Mouse (Mus musculus) CH12F3 (cell line): ENCODE results near the gene Sco2.

ENCODE experiments used
- in situ Hi-C: fragments of 300-500 bp; cut with MboI; formaldehyde crosslinking; loops from 2 replicates; pipeline ENCODE4 v1.14.3; 2020; ENCODE audit warnings: low sequenced_read_pairs

Gene Sco2

GRCm38 (mm10) chr15:89373762-89374248 is at the start of gene Sco2:
Gene Sco2, minus strand, starts transcription at chr15:89373846.
- in situ Hi-C loops = no loop called here

GRCm38 (mm10) chr15:89421938-89422337 is 48.3 kb upstream of the Sco2 start:
- in situ Hi-C loops = no loop called here

GRCm38 (mm10) chr15:89415282-89415681 is 41.6 kb upstream of the Sco2 start:
- in situ Hi-C loops = no loop called here

GRCm38 (mm10) chr15:89410118-89410517 is 36.5 kb upstream of the Sco2 start, which contains the start of gene Syce3:
Gene Syce3, minus strand, starts transcription at chr15:89410503.
- in situ Hi-C loops = no loop called here

- in situ Hi-C loops = no loop called here
These were observed 33.0 kb upstream of the Sco2 start for GRCm38 (mm10) chr15:89406691-89407090.

- in situ Hi-C loops = no loop called here
These were observed 31.4 kb upstream of the Sco2 start for GRCm38 (mm10) chr15:89404831-89405623.

- in situ Hi-C loops = no loop called here
These were observed 28.8 kb upstream of the Sco2 start for GRCm38 (mm10) chr15:89402471-89402870.

GRCm38 (mm10) chr15:89399716-89400115 is 26.1 kb upstream of the Sco2 start:
- in situ Hi-C loops = no loop called here

GRCm38 (mm10) chr15:89398146-89398545 is 24.5 kb upstream of the Sco2 start:
- in situ Hi-C loops = no loop called here

- in situ Hi-C loops = no loop called here
These were observed 23.2 kb upstream of the Sco2 start for GRCm38 (mm10) chr15:89396883-89397282.

GRCm38 (mm10) chr15:89390081-89390480 is 16.4 kb upstream of the Sco2 start:
- in situ Hi-C loops = no loop called here

GRCm38 (mm10) chr15:89387127-89387526 is 13.5 kb upstream of the Sco2 start:
- in situ Hi-C loops = no loop called here

- in situ Hi-C loops = no loop called here
These were observed 11.0 kb upstream of the Sco2 start, which contains the start of gene Klhdc7b for GRCm38 (mm10) chr15:89384617-89385016. Gene Klhdc7b, plus strand, starts transcription at chr15:89384917.

GRCm38 (mm10) chr15:89379429-89379828 is 5.8 kb upstream of the Sco2 start:
- in situ Hi-C loops = no loop called here

- in situ Hi-C loops = no loop called here
These were observed 5.3 kb upstream of the Sco2 start, which contains the start of gene Odf3b for GRCm38 (mm10) chr15:89378831-89379401. Gene Odf3b, minus strand, starts transcription at chr15:89379282.

- in situ Hi-C loops = no loop called here
These were observed 4.5 kb upstream of the Sco2 start for GRCm38 (mm10) chr15:89377938-89378828.

- in situ Hi-C loops = no loop called here
These were observed 3.7 kb upstream of the Sco2 start for GRCm38 (mm10) chr15:89377362-89377761.

- in situ Hi-C loops = no loop called here
These were observed 3.3 kb upstream of the Sco2 start, which contains the start of gene Tymp for GRCm38 (mm10) chr15:89376957-89377356. Gene Tymp, minus strand, starts transcription at chr15:89377039.

GRCm38 (mm10) chr15:89376040-89376439 is 2.4 kb upstream of the Sco2 start:
- in situ Hi-C loops = no loop called here

GRCm38 (mm10) chr15:89374801-89375534 is 1.3 kb upstream of the Sco2 start:
- in situ Hi-C loops = no loop called here
